Mouse (Mus musculus): ENCODE measurements around the gene Tchp. TPM values are rescaled to one million over a fixed set of nuclear protein-coding genes. Genes with fewer than 3 reads are reported as not detected.

Tchp gene
- total and polyA plus RNA-seq, 2 experiments from 2014 or later, result 0.50 to 4.4 TPM

GRCm38 (mm10) chr5:114737090-114737887 lies 29.7 kb downstream of the Tchp start:
- peaks cover 80% of the 10 kb centered on the region for H3K36me3 ChIP-seq (replicated peaks; ENCODE audit: control insufficient read depth, insufficient read depth, low read length)
- H3K9ac ChIP-seq (replicated peaks; ENCODE audit: low read depth, low read length), result no peak overlapping the region
- no peak overlapping the region for H3K4me3 ChIP-seq (ENCODE audit: low read depth, low read length)
- no peaks in the 10 kb centered on the region for H3K9me3 ChIP-seq (replicated peaks; ENCODE audit: control insufficient read depth, low read length)
- H3K27ac ChIP-seq (ENCODE audit: low read depth), result peak overlapping the region; percentile 16; the same call in 1 of the 2 replicates
- H3K27me3 ChIP-seq (ENCODE audit: control insufficient read depth, insufficient read depth, low read length), result no peaks in the 10 kb centered on the region
- ATAC-seq (ENCODE audit: insufficient read depth, low read depth) (no peak), DNase-seq (ENCODE audit: low spot score) (no peak)
- H3K4me2 ChIP-seq (ENCODE audit: low read depth, low read length), result no peak overlapping the region
- 63% methylated on average over 21 of the region's 21 CpGs for WGBS
- H3K4me1 ChIP-seq (ENCODE audit: control insufficient read depth, insufficient read depth), result peaks cover 14% of the 10 kb centered on the region
- no peak for TF ChIP-seq EP300 (IDR thresholded peaks at IDR 0.05; ENCODE audit: low read depth)

GRCm38 (mm10) chr5:114738707-114739241 lies 31.2 kb downstream of the Tchp start:
- no peaks in the 10 kb centered on the region for H3K27me3 ChIP-seq (ENCODE audit: control insufficient read depth, insufficient read depth, low read length)
- H3K4me2 ChIP-seq (ENCODE audit: low read depth, low read length), result no peak overlapping the region
- peaks cover 20% of the 10 kb centered on the region for H3K4me1 ChIP-seq (ENCODE audit: control insufficient read depth, insufficient read depth)
- no peak overlapping the region for H3K9ac ChIP-seq (replicated peaks; ENCODE audit: low read depth, low read length)
- no peak for TF ChIP-seq EP300 (IDR thresholded peaks at IDR 0.05; ENCODE audit: low read depth)
- TF ChIP-seq CTCF (IDR thresholded peaks at IDR 0.05; ENCODE audit: low read depth), result no peak
- no peak overlapping the region for H3K4me3 ChIP-seq (ENCODE audit: low read depth, low read length)
- DNase-seq (ENCODE audit: low spot score), result peak; percentile 89
- peak overlapping the region; percentile 74 for H3K27ac ChIP-seq (ENCODE audit: low read depth)
- H3K9me3 ChIP-seq (replicated peaks; ENCODE audit: control insufficient read depth, low read length), result no peaks in the 10 kb centered on the region
- peak; percentile 77 for ATAC-seq (ENCODE audit: insufficient read depth, low read depth)
- 61% methylated on average over 12 of the region's 12 CpGs for WGBS
- H3K36me3 ChIP-seq (replicated peaks; ENCODE audit: control insufficient read depth, insufficient read depth, low read length), result peaks cover 80% of the 10 kb centered on the region

DNA sequence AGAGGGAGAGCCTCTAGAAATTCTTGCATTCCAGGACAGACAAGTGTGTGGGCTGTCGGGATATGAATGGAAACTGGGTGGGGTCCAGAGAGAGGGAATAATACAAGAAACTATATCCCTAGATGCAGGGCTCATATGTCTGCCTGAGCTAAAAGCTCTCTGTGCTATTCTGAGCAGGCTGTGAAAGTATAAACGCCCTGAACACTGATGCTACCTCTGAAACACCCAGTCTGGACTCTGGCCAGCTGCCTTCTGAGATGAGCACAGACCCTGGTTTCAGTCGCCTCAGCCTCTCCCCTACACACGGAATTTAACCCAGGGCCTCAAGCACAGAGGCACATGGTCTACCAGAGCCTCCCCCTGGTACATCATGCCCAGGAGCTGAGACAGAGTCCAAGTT lies 33.0 kb downstream of the Tchp start:
- H3K4me3 ChIP-seq (ENCODE audit: low read depth, low read length), result no peak overlapping the region
- H3K9me3 ChIP-seq (replicated peaks; ENCODE audit: control insufficient read depth, low read length), result no peaks in the 10 kb centered on the region
- peaks cover 27% of the 10 kb centered on the region for H3K4me1 ChIP-seq (ENCODE audit: control insufficient read depth, insufficient read depth)
- 0 out of 2 replicates have a peak overlapping the region, but pooled peaks have one; percentile 30 for H3K27ac ChIP-seq (ENCODE audit: low read depth)
- ATAC-seq (ENCODE audit: insufficient read depth, low read depth), result no peak
- peaks cover 84% of the 10 kb centered on the region for H3K36me3 ChIP-seq (replicated peaks; ENCODE audit: control insufficient read depth, insufficient read depth, low read length)
- no peak overlapping the region for H3K9ac ChIP-seq (replicated peaks; ENCODE audit: low read depth, low read length)
- no peak for DNase-seq (ENCODE audit: low spot score)
- no peak for TF ChIP-seq EP300 (IDR thresholded peaks at IDR 0.05; ENCODE audit: low read depth)
- TF ChIP-seq CTCF (IDR thresholded peaks at IDR 0.05; ENCODE audit: low read depth), result no peak
- WGBS, result 21% methylated on average over 4 of the region's 4 CpGs
- H3K4me2 ChIP-seq (ENCODE audit: low read depth, low read length), result no peak overlapping the region
- H3K27me3 ChIP-seq (ENCODE audit: control insufficient read depth, insufficient read depth, low read length), result no peaks in the 10 kb centered on the region

- no peak for TF ChIP-seq CTCF (IDR thresholded peaks at IDR 0.05; ENCODE audit: low read depth)
- TF ChIP-seq EP300 (IDR thresholded peaks at IDR 0.05; ENCODE audit: low read depth), result no peak
- no peak overlapping the region for H3K9ac ChIP-seq (replicated peaks; ENCODE audit: low read depth, low read length)
- DNase-seq (ENCODE audit: low spot score), result no peak
- peaks cover 27% of the 10 kb centered on the region for H3K4me1 ChIP-seq (ENCODE audit: control insufficient read depth, insufficient read depth)
- peaks cover 81% of the 10 kb centered on the region for H3K36me3 ChIP-seq (replicated peaks; ENCODE audit: control insufficient read depth, insufficient read depth, low read length)
- no peak overlapping the region for H3K4me2 ChIP-seq (ENCODE audit: low read depth, low read length)
- peak overlapping the region; percentile 52 for H3K27ac ChIP-seq (ENCODE audit: low read depth)
- WGBS, result 84% methylated on average over 10 of the region's 10 CpGs
- ATAC-seq (ENCODE audit: insufficient read depth, low read depth), result no peak
- H3K27me3 ChIP-seq (ENCODE audit: control insufficient read depth, insufficient read depth, low read length), result no peaks in the 10 kb centered on the region
- H3K4me3 ChIP-seq (ENCODE audit: low read depth, low read length), result no peak overlapping the region
- no peaks in the 10 kb centered on the region for H3K9me3 ChIP-seq (replicated peaks; ENCODE audit: control insufficient read depth, low read length)
These were observed 35.0 kb downstream of the Tchp start for GRCm38 (mm10) chr5:114742572-114742971.

DNA sequence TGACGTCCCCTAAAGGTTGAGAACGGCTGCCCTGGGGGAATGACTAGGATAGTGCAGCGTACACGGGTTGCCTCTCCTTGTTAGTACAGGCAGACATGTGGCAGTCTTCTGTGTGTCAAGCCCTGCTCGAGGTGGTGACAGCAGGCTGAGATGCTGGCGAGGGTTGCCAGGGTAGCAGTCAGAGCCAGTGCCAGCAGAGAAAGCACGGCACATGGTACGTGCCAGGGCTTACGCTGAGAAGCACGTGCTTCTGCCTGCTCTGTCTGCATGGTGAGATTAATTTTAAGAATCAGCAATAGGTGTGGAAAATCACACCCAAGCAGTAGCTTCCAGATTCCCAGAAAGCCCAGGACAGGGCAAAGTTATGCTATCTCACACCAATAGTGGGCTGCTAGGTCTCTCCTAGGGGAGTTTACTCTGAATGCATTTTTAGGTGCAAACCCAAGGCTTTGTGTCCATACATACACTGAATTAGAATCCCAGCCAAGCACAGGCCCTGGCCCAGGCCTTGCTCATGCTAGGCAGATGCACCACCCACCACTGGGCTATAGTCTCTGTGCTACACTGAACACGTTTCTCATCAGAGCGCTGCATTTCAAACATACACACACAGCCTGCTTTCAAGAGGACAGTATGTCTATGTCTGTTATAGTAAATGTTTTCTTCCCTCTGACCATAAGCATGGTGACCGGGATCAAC lies 35.6 kb downstream of the Tchp start:
- peak; percentile 82 for DNase-seq (ENCODE audit: low spot score)
- peak overlapping the region; percentile 69 for H3K27ac ChIP-seq (ENCODE audit: low read depth)
- TF ChIP-seq CTCF (IDR thresholded peaks at IDR 0.05; ENCODE audit: low read depth) (no peak), EP300 (IDR thresholded peaks at IDR 0.05; ENCODE audit: low read depth) (peak; percentile 76)
- peak; percentile 88 for ATAC-seq (ENCODE audit: insufficient read depth, low read depth)
- H3K9ac ChIP-seq (replicated peaks; ENCODE audit: low read depth, low read length), result no peak overlapping the region
- H3K9me3 ChIP-seq (replicated peaks; ENCODE audit: control insufficient read depth, low read length), result no peaks in the 10 kb centered on the region
- peaks cover 81% of the 10 kb centered on the region for H3K36me3 ChIP-seq (replicated peaks; ENCODE audit: control insufficient read depth, insufficient read depth, low read length)
- WGBS, result 48% methylated on average over 13 of the region's 13 CpGs
- no peak overlapping the region for H3K4me3 ChIP-seq (ENCODE audit: low read depth, low read length)
- peaks cover 24% of the 10 kb centered on the region for H3K4me1 ChIP-seq (ENCODE audit: control insufficient read depth, insufficient read depth)
- no peak overlapping the region for H3K4me2 ChIP-seq (ENCODE audit: low read depth, low read length)
- no peaks in the 10 kb centered on the region for H3K27me3 ChIP-seq (ENCODE audit: control insufficient read depth, insufficient read depth, low read length)
